Mouse (Mus musculus): ENCODE data around the gene Gm7978.
"Not testable (repeated sequence)": the region's sequence is repeated elsewhere in the genome, so short reads cannot be mapped to it uniquely, and the experiment has no call there.

Gene Gm7978

GRCm38 (mm10) chr5:95736073-95736472 is at the start of gene Gm7978:
Gene Gm7978, minus strand, starts transcription at chr5:95736173.
- not testable (repeated sequence) for DNase-seq (ENCODE audit: low read depth, low spot score)

DNA sequence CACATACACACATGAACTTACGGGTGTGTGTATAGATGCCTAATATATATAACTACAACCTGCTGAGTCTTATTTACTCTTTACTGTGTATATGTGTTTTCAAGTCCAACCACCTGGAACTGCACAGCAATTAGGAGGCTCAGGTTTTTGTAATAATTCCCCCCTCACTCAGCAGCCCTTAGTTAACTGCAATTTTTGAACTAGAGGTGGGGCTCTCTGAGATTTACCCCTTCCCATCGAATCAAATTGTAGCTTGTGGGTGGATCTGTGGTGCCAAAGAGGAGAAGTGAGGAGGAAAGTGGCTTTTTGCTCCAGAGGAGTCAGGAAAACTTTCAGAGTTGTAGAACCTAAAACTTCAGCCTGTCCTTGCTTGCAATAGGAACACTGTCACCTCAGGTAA is 39.7 kb upstream of the Gm7978 start, which contains the start of gene E330014E10Rik:
Gene E330014E10Rik (plus strand): TSS at position 301 of the 400 bp plus-strand sequence.
- DNase-seq (ENCODE audit: low read depth, low spot score), result not testable (repeated sequence)

DNA sequence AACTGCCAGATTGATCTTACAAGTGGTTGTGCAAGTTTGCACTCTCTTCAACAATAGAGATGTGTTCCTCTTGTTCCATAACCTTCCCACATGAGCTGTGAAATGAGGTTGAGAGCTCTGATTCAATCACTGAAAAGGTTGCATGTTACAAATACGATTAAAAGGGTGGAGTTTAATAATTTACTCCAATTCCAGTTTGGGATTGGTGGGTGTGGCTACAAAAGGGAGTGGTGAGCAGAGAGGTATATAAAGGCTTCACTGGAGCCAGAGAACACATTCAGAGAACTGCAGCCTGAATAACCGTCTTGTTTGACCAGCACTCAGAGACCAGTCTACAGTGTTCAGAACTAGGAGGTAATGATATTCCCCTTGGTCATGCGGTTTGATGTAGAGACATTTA is 5.7 kb upstream of the Gm7978 start, which contains the start of gene Gm7982:
Gene Gm7982 (plus strand): TSS at position 301 of the 400 bp plus-strand sequence.
- not testable (repeated sequence) for DNase-seq (ENCODE audit: low read depth, low spot score)
